Comparison of ENCODE assay signal across 25 mouse cellular contexts in genomic region chrX:152690788-152691291, GRCm38 (mm10).
DNase-seq lines count a peak whose midpoint lies in the region; ATAC-seq and TF ChIP-seq lines count a peak whose summit lies in the region.
"Had no signal": no experiment of that assay in that cellular context is flagged by ENCODE, and none has a peak within 500 bp of the region (broad histone marks: within the 10 kb centered on the region; RNA-seq: fewer than 3 reads in every experiment).

No protein-coding gene starts in this region.

- no peak for TF ChIP-seq CTCF in kidney, postnatal 0 days (IDR thresholded peaks at IDR 0.05; ENCODE audit: low read depth)

- H3K4me1 ChIP-seq in heart, embryonic 12.5 days (replicated peaks): peaks cover 5% of the 10 kb centered on the region; the same call in 1 of the 2 replicates
- H3K4me1 ChIP-seq in kidney, postnatal 0 days (replicated peaks; ENCODE audit: insufficient read depth, low read length): no peaks in the 10 kb centered on the region
- no peaks in the 10 kb centered on the region for H3K4me1 ChIP-seq in intestine, embryonic 15.5 days (replicated peaks)
- H3K4me1 ChIP-seq: hindbrain, embryonic 15.5 days; midbrain, embryonic 12.5 days; neural tube, embryonic 13.5 days had no signal

- intact Hi-C loops in heart, postnatal 25 days (cut with DNase I): no loop called here

- H3K4me3 ChIP-seq in heart, embryonic 12.5 days: no peak overlapping the region
- H3K4me3 ChIP-seq in kidney, postnatal 0 days (replicated peaks; ENCODE audit: low read depth, low read length): no peak overlapping the region
- H3K4me3 ChIP-seq in intestine, embryonic 15.5 days (replicated peaks): no peak overlapping the region
- H3K4me3 ChIP-seq: erythroblast, embryonic 14.5 days; hindbrain, embryonic 15.5 days; left cerebral cortex, adult 2 months; midbrain, embryonic 12.5 days; neural tube, embryonic 13.5 days had no signal

- H3K4me2 ChIP-seq in heart, embryonic 12.5 days: no peak overlapping the region
- H3K4me2 ChIP-seq in kidney, postnatal 0 days (ENCODE audit: low read length): no peak overlapping the region
- no peak overlapping the region for H3K4me2 ChIP-seq in intestine, embryonic 15.5 days (replicated peaks)
- H3K4me2 ChIP-seq: hindbrain, embryonic 15.5 days; midbrain, embryonic 12.5 days; neural tube, embryonic 13.5 days had no signal

- DNase-seq in heart, postnatal 25 days (ENCODE audit: low spot score): no peak
- peak; percentile 12 for DNase-seq in kidney, postnatal 0 days (ENCODE audit: low spot score)
- DNase-seq in kidney, postnatal 4 days: no peak
- peak; percentile 18 for DNase-seq in ZHBTc4 (ENCODE audit: low read depth, low spot score)
- DNase-seq in layer of hippocampus, postnatal 10 days (ENCODE audit: low spot score in 2 of 2): no peak
- DNase-seq: adrenal gland, adult 2 months; cerebellum, postnatal 10 days; forebrain, postnatal 0 days; kidney, adult 18-20 months; kidney, postnatal 10 days; left cerebral cortex, postnatal 4 days; liver; liver, postnatal 0 days; lung, postnatal 10 days; right cerebral cortex, adult 18-20 months; thymus, postnatal 36 days had no signal

- WGBS in heart, embryonic 12.5 days: 48% methylated on average over 2 of the region's 2 CpGs
- 77% methylated on average over 2 of the region's 2 CpGs for WGBS in kidney, postnatal 0 days
- 70% methylated on average over 2 of the region's 2 CpGs for WGBS in intestine, embryonic 15.5 days

- H3K9ac ChIP-seq in heart, embryonic 12.5 days: no peak overlapping the region
- no peak overlapping the region for H3K9ac ChIP-seq in kidney, postnatal 0 days (ENCODE audit: low read depth, low read length)
- no peak overlapping the region for H3K9ac ChIP-seq in intestine, embryonic 15.5 days
- H3K9ac ChIP-seq: forebrain, postnatal 0 days; hindbrain, embryonic 15.5 days; liver, postnatal 0 days; midbrain, embryonic 12.5 days; neural tube, embryonic 13.5 days had no signal

- peak overlapping the region; percentile 47 for H3K27ac ChIP-seq in heart, embryonic 12.5 days (ENCODE audit: poor library complexity, severe bottlenecking)
- no peak overlapping the region for H3K27ac ChIP-seq in kidney, postnatal 0 days
- H3K27ac ChIP-seq in intestine, embryonic 15.5 days: no peak overlapping the region
- H3K27ac ChIP-seq: hindbrain, embryonic 15.5 days; left cerebral cortex, adult 2 months; midbrain, embryonic 12.5 days; neural tube, embryonic 13.5 days had no signal

- no peaks in the 10 kb centered on the region for H3K9me3 ChIP-seq in heart, embryonic 12.5 days (replicated peaks)
- H3K9me3 ChIP-seq in kidney, postnatal 0 days (replicated peaks; ENCODE audit: low read length): no peaks in the 10 kb centered on the region
- H3K9me3 ChIP-seq in intestine, embryonic 15.5 days: no peaks in the 10 kb centered on the region
- H3K9me3 ChIP-seq: hindbrain, embryonic 15.5 days; midbrain, embryonic 12.5 days; neural tube, embryonic 13.5 days had no signal

- H3K27me3 ChIP-seq in heart, embryonic 12.5 days (replicated peaks): no peaks in the 10 kb centered on the region
- no peaks in the 10 kb centered on the region for H3K27me3 ChIP-seq in kidney, postnatal 0 days (ENCODE audit: insufficient read depth, low read length)
- no peaks in the 10 kb centered on the region for H3K27me3 ChIP-seq in intestine, embryonic 15.5 days (replicated peaks)
- H3K27me3 ChIP-seq: CH12.LX had no signal

- ATAC-seq in heart, embryonic 12.5 days (ENCODE audit: insufficient number of reproducible peaks, low FRiP score): no peak; the same call in 1 of the 2 replicates
- no peak for ATAC-seq in kidney, postnatal 0 days (replicated peaks; ENCODE audit: low FRiP score, low read depth)
- ATAC-seq in intestine, embryonic 15.5 days: peak; percentile 36; the same call in 1 of the 2 replicates
- ATAC-seq in cerebellum, adult (ENCODE audit: insufficient number of reproducible peaks, low FRiP score, low TSS enrichment): no peak
- ATAC-seq: forebrain, postnatal 0 days; liver, postnatal 0 days had no signal

- 0 out of 2 replicates have a peak, but pooled peaks cover 3% of the 10 kb centered on the region for H3K36me3 ChIP-seq in heart, embryonic 12.5 days
- no peaks in the 10 kb centered on the region for H3K36me3 ChIP-seq in kidney, postnatal 0 days (ENCODE audit: insufficient read depth, low read length)
- H3K36me3 ChIP-seq in intestine, embryonic 15.5 days: no peaks in the 10 kb centered on the region
- H3K36me3 ChIP-seq: hindbrain, embryonic 15.5 days; midbrain, embryonic 12.5 days; neural tube, embryonic 13.5 days had no signal

Comparison
In these comparisons a context has a peak if more than half of its experiments do, and no peak if none do; other contexts are left out.
1. DNase-seq: peak in kidney, postnatal 0 days (single experiment) and ZHBTc4 (single experiment); none in heart, postnatal 25 days (single experiment), kidney, postnatal 4 days (0 of 2) and layer of hippocampus, postnatal 10 days (0 of 2).